Mouse (Mus musculus) myocyte (in vitro differentiated cells): ENCODE data around the gene Sun2.

ENCODE experiments used
- CEBPB ChIP-seq: IDR thresholded peaks from 2 replicates; pipeline ENCODE4 v1.6.1; 2011; ENCODE audit warnings: mild to moderate bottlenecking, moderate library complexity; ENCODE audit not compliant: poor library complexity, insufficient read depth, severe bottlenecking
- E2F4 ChIP-seq: IDR thresholded peaks from one replicate; pipeline ENCODE4 v1.6.1; 2011; ENCODE audit warnings: mild to moderate bottlenecking, control low read depth, moderate library complexity; ENCODE audit not compliant: insufficient read depth
- MAX ChIP-seq: IDR thresholded peaks from one replicate; pipeline ENCODE4 v1.6.1; 2011; ENCODE audit warnings: low read depth, mild to moderate bottlenecking, control low read depth
- MYOD1 ChIP-seq, 3 experiments: IDR thresholded peaks; one replicate each; pipeline ENCODE4 v1.6.1; 2011; ENCODE audit warnings: control low read depth in 2 of 3, low read depth in 2 of 3, mild to moderate bottlenecking in 2 of 3, moderate library complexity in 1 of 3; ENCODE audit not compliant: insufficient read length in 2 of 3, control insufficient read depth in 1 of 3
- MYOG ChIP-seq, 3 experiments: IDR thresholded peaks; one replicate each; pipeline ENCODE4 v1.6.1; 2011; ENCODE audit warnings: control low read depth in 2 of 3, low read depth in 2 of 3, mild to moderate bottlenecking in 2 of 3; ENCODE audit not compliant: insufficient read length in 2 of 3, control insufficient read depth in 1 of 3, insufficient read depth in 1 of 3
- POLR2A ChIP-seq: IDR thresholded peaks from one replicate; pipeline ENCODE4 v1.6.1; 2011; ENCODE audit warnings: low read depth, mild to moderate bottlenecking, control low read depth, moderate library complexity; ENCODE audit not compliant: insufficient read length
- POLR2AphosphoS2 ChIP-seq: IDR thresholded peaks from one replicate; pipeline ENCODE4 v1.6.1; 2011; ENCODE audit warnings: low read depth, control low read depth; ENCODE audit not compliant: insufficient read length
- TCF12 ChIP-seq: IDR thresholded peaks from one replicate; pipeline ENCODE4 v1.6.1; 2011; ENCODE audit warnings: mild to moderate bottlenecking, control low read depth; ENCODE audit not compliant: poor library complexity, insufficient read depth, severe bottlenecking
- TCF3 ChIP-seq: IDR thresholded peaks from one replicate; pipeline ENCODE4 v1.6.1; 2011; ENCODE audit warnings: low read depth, control low read depth; ENCODE audit not compliant: insufficient read length
- USF1 ChIP-seq: IDR thresholded peaks from one replicate; pipeline ENCODE4 v1.6.1; 2011; ENCODE audit warnings: low read depth, mild to moderate bottlenecking, control low read depth, moderate library complexity

GRCm38 (mm10) chr15:79753873-79754272 is 11.5 kb upstream of the Sun2 start:
- no peak for TF ChIP-seq CEBPB
- TF ChIP-seq POLR2A, result no peak
- no peak for TF ChIP-seq POLR2AphosphoS2
- no peak for TF ChIP-seq MYOD1 (IDR thresholded peaks at IDR 0.05; ENCODE audit: control insufficient read depth in 1 of 3, insufficient read length in 2 of 3, low read depth in 2 of 3)
- TF ChIP-seq MYOG (IDR thresholded peaks at IDR 0.05; ENCODE audit: control insufficient read depth in 1 of 3, insufficient read depth in 1 of 3, insufficient read length in 2 of 3, low read depth in 2 of 3), result no peak
- TF ChIP-seq TCF12, result no peak
- no peak for TF ChIP-seq MAX
- TF ChIP-seq USF1, result no peak
- no peak for TF ChIP-seq TCF3
- TF ChIP-seq E2F4, result no peak
